Mouse (Mus musculus): ENCODE data around the gene Mbd4.

DNA sequence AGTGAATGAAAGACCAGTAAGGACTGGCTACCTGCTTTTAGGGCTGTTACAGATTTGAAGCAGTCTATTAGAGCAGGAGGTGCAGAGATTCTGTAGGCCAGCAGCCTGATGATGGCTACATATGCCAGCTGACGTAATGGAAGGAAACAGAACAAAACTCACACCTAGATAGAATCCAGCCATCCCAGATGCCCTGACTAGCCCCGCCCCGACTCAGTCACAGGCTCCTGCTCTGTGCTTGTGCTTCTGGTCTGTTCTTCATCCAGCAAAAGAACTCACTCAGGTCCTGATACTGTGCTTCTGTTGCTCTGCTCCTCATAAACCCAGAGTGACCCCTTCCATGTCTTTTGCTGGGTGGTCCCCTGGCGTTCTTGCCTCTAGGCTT, 3.2 kb upstream of the Mbd4 start:
- TF ChIP-seq CTCF (IDR thresholded peaks at IDR 0.05; ENCODE audit: insufficient read depth, low read length), result no peak
- TF ChIP-seq POLR2A (IDR thresholded peaks at IDR 0.05; ENCODE audit: borderline replicate concordance, extremely low read depth, low read depth, low read length), result no peak

Measured in lung, adult 2 months (tissue).